In genomic region chr13:106691787-106692571, GRCm38 (mm10) we compare ENCODE assay signal across 16 mouse cellular contexts.
DNase-seq lines count a peak whose midpoint lies in the region; ATAC-seq and TF ChIP-seq lines count a peak whose summit lies in the region.
"Had no signal": no experiment of that assay in that cellular context is flagged by ENCODE, and none has a peak within 500 bp of the region (broad histone marks: within the 10 kb centered on the region; RNA-seq: fewer than 3 reads in every experiment).

No protein-coding gene starts in this region.

- no peaks in the 10 kb centered on the region for H3K9me3 ChIP-seq in lung, embryonic 16.5 days (ENCODE audit: control insufficient read depth, low read length)
- H3K9me3 ChIP-seq in MEL (replicated peaks; ENCODE audit: insufficient read depth, low read length) = no peaks in the 10 kb centered on the region

- no peaks in the 10 kb centered on the region for H3K36me3 ChIP-seq in lung, embryonic 16.5 days (ENCODE audit: control insufficient read depth, insufficient read depth, low read length)
- peaks cover 0 to 3% of the 10 kb centered on the region in 2 experiments; a peak in 2 of 4 replicates for H3K36me3 ChIP-seq in MEL (ENCODE audit: control insufficient read depth in 1 of 2, insufficient read depth in 2 of 2, low read length in 2 of 2)

- TF ChIP-seq EP300 in MEL (IDR thresholded peaks at IDR 0.05; ENCODE audit: low read depth in 1 of 2, low read length in 2 of 2) = no peak

- H3K9ac ChIP-seq in lung, embryonic 16.5 days (ENCODE audit: low read length) = 0 out of 2 replicates have a peak overlapping the region, but pooled peaks have one; percentile 9
- H3K9ac ChIP-seq in MEL (ENCODE audit: control insufficient read depth, low read depth, low read length, poor library complexity, severe bottlenecking) = peak overlapping the region; percentile 60

- no peaks in the 10 kb centered on the region for H3K4me1 ChIP-seq in lung, embryonic 16.5 days (replicated peaks; ENCODE audit: control insufficient read depth, insufficient read depth, low read length)
- no peaks in the 10 kb centered on the region for H3K4me1 ChIP-seq in MEL (ENCODE audit: control insufficient read depth in 1 of 2, insufficient read depth in 2 of 2, low read length in 2 of 2)

- no peak for DNase-seq in lung, postnatal 4 days
- DNase-seq in MEL (ENCODE audit: low read depth, low spot score) = peak; percentile 66
- no peak for DNase-seq in right cerebral cortex, postnatal 25 days
- no peak for DNase-seq in layer of hippocampus, adult 8-10 months (ENCODE audit: low spot score in 2 of 2)
- DNase-seq in thymus, postnatal 36 days = no peak
- DNase-seq: adrenal gland, postnatal 25 days; cerebellum, adult 11 months; gastrocnemius, postnatal 10 days; kidney, adult 18-20 months; lung, postnatal 14 days; thymus, adult 18-20 months had no signal

- no peak for TF ChIP-seq CTCF in MEL (IDR thresholded peaks at IDR 0.05 in 2 of 3, conservative IDR thresholded peaks at IDR 0.05 in 1 of 3; ENCODE audit: control insufficient read depth in 1 of 3, insufficient read depth in 1 of 3, low read depth in 2 of 3, low read length in 3 of 3, poor library complexity in 1 of 3, severe bottlenecking in 1 of 3)

- no peak overlapping the region; the same call in 1 of the 2 replicates for H3K4me2 ChIP-seq in lung, embryonic 16.5 days (ENCODE audit: low read depth, low read length)

- WGBS in lung, embryonic 16.5 days = 65% methylated on average over 10 of the region's 10 CpGs

- TF ChIP-seq POLR2A in MEL (IDR thresholded peaks at IDR 0.05; ENCODE audit: control insufficient read depth in 1 of 2, insufficient read depth in 1 of 2, low read depth in 1 of 2, low read length in 2 of 2, poor library complexity in 1 of 2) = no peak

- H3K27ac ChIP-seq in lung, embryonic 16.5 days (ENCODE audit: low read length) = no peak overlapping the region
- no peak overlapping the region for H3K27ac ChIP-seq in MEL (ENCODE audit: control insufficient read depth, low read depth, low read length)

- ATAC-seq in lung, embryonic 16.5 days (ENCODE audit: low read depth) = no peak
- ATAC-seq in granulocyte monocyte progenitor cell, adult 5-6 weeks (replicated peaks; ENCODE audit: poor library complexity, severe bottlenecking) = peak; percentile 92
- peak; percentile 81 for ATAC-seq in megakaryocyte-erythroid progenitor cell, adult 5-6 weeks (replicated peaks; ENCODE audit: low FRiP score, low TSS enrichment, poor library complexity, severe bottlenecking)
- ATAC-seq: midbrain, embryonic 16.5 days; Patski had no signal

- H3K79me2 ChIP-seq in MEL (ENCODE audit: control insufficient read depth, insufficient read depth, low read length, poor library complexity) = no peaks in the 10 kb centered on the region

- H3K4me3 ChIP-seq in lung, embryonic 16.5 days (ENCODE audit: low read length) = no peak overlapping the region
- H3K4me3 ChIP-seq in MEL (ENCODE audit: control insufficient read depth in 1 of 2, insufficient read depth in 1 of 2, low read depth in 2 of 2, low read length in 2 of 2) = peak overlapping the region; percentile 74 to 79

- TF ChIP-seq RAD21 in MEL (IDR thresholded peaks at IDR 0.05; ENCODE audit: low read depth, low read length) = no peak

- no peaks in the 10 kb centered on the region for H3K27me3 ChIP-seq in lung, embryonic 16.5 days (ENCODE audit: control insufficient read depth, insufficient read depth, low read depth, low read length)
- H3K27me3 ChIP-seq in MEL (ENCODE audit: control insufficient read depth in 1 of 2, insufficient read depth in 2 of 2, low read length in 2 of 2) = no peaks in the 10 kb centered on the region; a peak in 1 of 4 replicates
- H3K27me3 ChIP-seq: Patski had no signal

TF ChIP-seq in MEL, 35 proteins besides CTCF, POLR2A, EP300 and RAD21:
- TF ChIP-seq MYC (IDR thresholded peaks at IDR 0.05; ENCODE audit: low read depth, low read length) (peak; percentile 86), ETS1 (IDR thresholded peaks at IDR 0.05; ENCODE audit: low read depth, low read length) (peak; percentile 59; the same call in 1 of the 2 replicates), HCFC1 (IDR thresholded peaks at IDR 0.05; ENCODE audit: low read depth, low read length) (0 out of 2 replicates have a peak, but pooled peaks have one; percentile 24), MXI1 (IDR thresholded peaks at IDR 0.05; ENCODE audit: low read depth, low read length) (peak; percentile 85), MAX (IDR thresholded peaks at IDR 0.05; ENCODE audit: low read length) (peak; percentile 89), USF1 (IDR thresholded peaks at IDR 0.05; ENCODE audit: low read depth, low read length) (peak; percentile 80), GABPA (IDR thresholded peaks at IDR 0.05; ENCODE audit: low read depth, low read length) (no peak), ZNF384 (IDR thresholded peaks at IDR 0.05; ENCODE audit: low read depth, low read length) (peak; percentile 55; the same call in 1 of the 2 replicates), MAZ (IDR thresholded peaks at IDR 0.05; ENCODE audit: low read depth, low read length) (no peak), BHLHE40 (IDR thresholded peaks at IDR 0.05; ENCODE audit: borderline replicate concordance, low read depth, low read length) (peak; percentile 86)
